Mouse (Mus musculus): ENCODE data around the gene Apip.

The Apip gene

GRCm38 (mm10) chr2:103102595-103102994 lies 29.1 kb downstream of the Apip start:
- no peak for DNase-seq (ENCODE audit: low read depth)

- DNase-seq (ENCODE audit: low read depth): no peak
Observed at GRCm38 (mm10) chr2:103106172-103106571, 32.7 kb downstream of the Apip start.

- no peak for DNase-seq (ENCODE audit: low read depth)
Observed at GRCm38 (mm10) chr2:103111669-103112068, 38.2 kb downstream of the Apip start.

- peak; percentile 66 for DNase-seq (ENCODE audit: low read depth)
Observed at GRCm38 (mm10) chr2:103117212-103117611, 43.7 kb downstream of the Apip start.

- DNase-seq (ENCODE audit: low read depth): no peak
Observed at GRCm38 (mm10) chr2:103118324-103119196, 45.1 kb downstream of the Apip start.

- DNase-seq (ENCODE audit: low read depth): peak; percentile 11
Observed at GRCm38 (mm10) chr2:103119197-103119854, 45.9 kb downstream of the Apip start.

GRCm38 (mm10) chr2:103129676-103130075 lies 56.2 kb downstream of the Apip start:
- no peak for DNase-seq (ENCODE audit: low read depth)

- peak; percentile 4 for DNase-seq (ENCODE audit: low read depth)
Observed at GRCm38 (mm10) chr2:103131145-103131544, 57.7 kb downstream of the Apip start.

GRCm38 (mm10) chr2:103138529-103139265 lies 65.2 kb downstream of the Apip start:
- DNase-seq (ENCODE audit: low read depth): no peak

Measured in NIH3T3 (cell line).